Mouse (Mus musculus) MEL (cell line): ENCODE data around the gene Ror2. TPM values are rescaled to one million over a fixed set of nuclear protein-coding genes. Genes with fewer than 3 reads are reported as not detected.

Experiments
- DNase-seq: peaks from one replicate; pipeline ENCODE4 v3.0.0; 2011; ENCODE audit warnings: low read depth, low spot score
- H3K27ac ChIP-seq: 2 replicates; pipeline ENCODE4 v1.5.1; 2012; ENCODE audit warnings: low read depth, mild to moderate bottlenecking, control low read depth, low read length, moderate library complexity; ENCODE audit not compliant: control insufficient read depth
- H3K27me3 ChIP-seq, 2 experiments: fragments of 150-350 bp in 1 of 2; sonication (generic) in 1 of 2; 2 replicates each; pipeline ENCODE4 v1.6.1; 2012; ENCODE audit warnings: low read length in 2 of 2, mild to moderate bottlenecking in 2 of 2, improper control_type of control experiment in 1 of 2, moderate library complexity in 1 of 2; ENCODE audit not compliant: insufficient read depth in 2 of 2, control insufficient read depth in 1 of 2
- H3K36me3 ChIP-seq, 2 experiments: 2 replicates each; pipeline ENCODE4 v1.6.1; 2012 to 2014; ENCODE audit warnings: low read length in 2 of 2, improper control_type of control experiment in 1 of 2, inconsistent platforms in 1 of 2, mild to moderate bottlenecking in 1 of 2; ENCODE audit not compliant: insufficient read depth in 2 of 2, control insufficient read depth in 1 of 2
- H3K4me1 ChIP-seq, 2 experiments: fragments of 150-350 bp in 1 of 2; sonication (generic) in 1 of 2; 2 replicates each; pipeline ENCODE4 v1.6.1; 2012; ENCODE audit warnings: low read length in 2 of 2, improper control_type of control experiment in 1 of 2, mild to moderate bottlenecking in 1 of 2; ENCODE audit not compliant: insufficient read depth in 2 of 2, control insufficient read depth in 1 of 2
- H3K4me3 ChIP-seq, 2 experiments: fragments of 150-350 bp in 1 of 2; sonication (generic) in 1 of 2; 2 replicates each; pipeline ENCODE4 v1.5.1; 2012; ENCODE audit warnings: low read depth in 2 of 2, low read length in 2 of 2, mild to moderate bottlenecking in 2 of 2, moderate library complexity in 2 of 2, control low read depth in 1 of 2, improper control_type of control experiment in 1 of 2; ENCODE audit not compliant: control insufficient read depth in 1 of 2, insufficient read depth in 1 of 2
- H3K79me2 ChIP-seq: 2 replicates; pipeline ENCODE4 v1.6.1; 2012; ENCODE audit warnings: mild to moderate bottlenecking, low read length, moderate library complexity; ENCODE audit not compliant: control insufficient read depth, poor library complexity, insufficient read depth
- H3K9ac ChIP-seq: 2 replicates; pipeline ENCODE4 v1.6.1; 2012; ENCODE audit warnings: low read depth, mild to moderate bottlenecking, control low read depth, low read length, moderate library complexity; ENCODE audit not compliant: control insufficient read depth, poor library complexity, severe bottlenecking
- H3K9me3 ChIP-seq: fragments of 150-350 bp; sonication (generic); replicated peaks from 2 replicates; pipeline ENCODE4 v1.6.1; 2012; ENCODE audit warnings: mild to moderate bottlenecking, low read length, improper control_type of control experiment, moderate library complexity; ENCODE audit not compliant: insufficient read depth
- BHLHE40 ChIP-seq: IDR thresholded peaks from 2 replicates; pipeline ENCODE4 v1.6.1; 2012; ENCODE audit warnings: low read depth, mild to moderate bottlenecking, inconsistent platforms, low read length, improper control_type of control experiment, borderline replicate concordance
- CHD1 ChIP-seq: IDR thresholded peaks from 2 replicates; pipeline ENCODE4 v1.6.1; 2012; ENCODE audit warnings: low read depth, mild to moderate bottlenecking, inconsistent platforms, low read length, improper control_type of control experiment
- CHD2 ChIP-seq: IDR thresholded peaks from 2 replicates; pipeline ENCODE4 v1.6.1; 2011; ENCODE audit warnings: low read length, improper control_type of control experiment
- E2F4 ChIP-seq: IDR thresholded peaks from 2 replicates; pipeline ENCODE4 v1.6.1; 2011; ENCODE audit warnings: low read depth, low read length, improper control_type of control experiment, borderline replicate concordance
- ELF1 ChIP-seq: IDR thresholded peaks from 2 replicates; pipeline ENCODE4 v1.6.1; 2014; ENCODE audit warnings: low read depth, mild to moderate bottlenecking, inconsistent platforms, low read length, improper control_type of control experiment, moderate library complexity
- GABPA ChIP-seq: IDR thresholded peaks from 2 replicates; pipeline ENCODE4 v1.6.1; 2012; ENCODE audit warnings: low read depth, mild to moderate bottlenecking, inconsistent platforms, low read length, improper control_type of control experiment, moderate library complexity
- HCFC1 ChIP-seq: IDR thresholded peaks from 2 replicates; pipeline ENCODE4 v1.6.1; 2012; ENCODE audit warnings: low read depth, mild to moderate bottlenecking, inconsistent platforms, low read length, improper control_type of control experiment, moderate library complexity
- MAFK ChIP-seq: IDR thresholded peaks from 2 replicates; pipeline ENCODE4 v1.6.1; 2011; ENCODE audit warnings: low read depth, mild to moderate bottlenecking, low read length, improper control_type of control experiment, borderline replicate concordance
- MAX ChIP-seq: IDR thresholded peaks from 2 replicates; pipeline ENCODE4 v1.6.1; 2011; ENCODE audit warnings: low read length, improper control_type of control experiment
- MEF2A ChIP-seq: IDR thresholded peaks from 2 replicates; pipeline ENCODE4 v1.6.1; 2014; ENCODE audit warnings: low read depth, mild to moderate bottlenecking, inconsistent platforms, low read length, improper control_type of control experiment; ENCODE audit not compliant: poor library complexity, insufficient replicate concordance, severe bottlenecking; ENCODE audit errors: extremely low read depth
- MXI1 ChIP-seq: IDR thresholded peaks from 2 replicates; pipeline ENCODE4 v1.6.1; 2011; ENCODE audit warnings: mild to moderate bottlenecking, low read depth, low read length, improper control_type of control experiment
- MYB ChIP-seq: IDR thresholded peaks from 2 replicates; pipeline ENCODE4 v1.6.1; 2011; ENCODE audit warnings: mild to moderate bottlenecking, low read depth, low read length, improper control_type of control experiment
- MYC ChIP-seq: IDR thresholded peaks from 2 replicates; pipeline ENCODE4 v1.6.1; 2011; ENCODE audit warnings: low read depth, mild to moderate bottlenecking, low read length, improper control_type of control experiment, moderate library complexity
- NRF1 ChIP-seq: IDR thresholded peaks from 2 replicates; pipeline ENCODE4 v1.6.1; 2014; ENCODE audit warnings: low read depth, mild to moderate bottlenecking, inconsistent platforms, low read length, improper control_type of control experiment, moderate library complexity; ENCODE audit not compliant: poor library complexity, insufficient read depth, severe bottlenecking
- POLR2A ChIP-seq, 2 experiments: IDR thresholded peaks; 2 replicates each; pipeline ENCODE4 v1.6.1; 2011 to 2012; ENCODE audit warnings: low read length in 2 of 2, mild to moderate bottlenecking in 2 of 2, control low read depth in 1 of 2, improper control_type of control experiment in 1 of 2, low read depth in 1 of 2, moderate library complexity in 1 of 2; ENCODE audit not compliant: control insufficient read depth in 1 of 2, insufficient read depth in 1 of 2, poor library complexity in 1 of 2
- POLR2AphosphoS2 ChIP-seq: IDR thresholded peaks from 2 replicates; pipeline ENCODE4 v1.6.1; 2011; ENCODE audit warnings: low read length, improper control_type of control experiment
- RAD21 ChIP-seq: IDR thresholded peaks from 2 replicates; pipeline ENCODE4 v1.6.1; 2011; ENCODE audit warnings: mild to moderate bottlenecking, low read depth, low read length, improper control_type of control experiment
- SMC3 ChIP-seq: IDR thresholded peaks from 2 replicates; pipeline ENCODE4 v1.6.1; 2011; ENCODE audit warnings: low read depth, low read length, improper control_type of control experiment
- TBP ChIP-seq: IDR thresholded peaks from 2 replicates; pipeline ENCODE4 v1.8.0; 2011; ENCODE audit warnings: low read depth, low read length, improper control_type of control experiment
- TCF12 ChIP-seq: IDR thresholded peaks from 2 replicates; pipeline ENCODE4 v1.6.1; 2014; ENCODE audit warnings: low read depth, mild to moderate bottlenecking, inconsistent platforms, low read length, improper control_type of control experiment, moderate library complexity
- UBTF ChIP-seq: IDR thresholded peaks from 2 replicates; pipeline ENCODE4 v1.6.1; 2012; ENCODE audit warnings: low read depth, mild to moderate bottlenecking, inconsistent platforms, low read length, improper control_type of control experiment, moderate library complexity, borderline replicate concordance; ENCODE audit not compliant: insufficient read depth
- USF2 ChIP-seq, 2 experiments: IDR thresholded peaks; 2 replicates each; pipeline ENCODE4 v1.6.1; 2011 to 2012; ENCODE audit warnings: improper control_type of control experiment in 2 of 2, low read length in 2 of 2, borderline replicate concordance in 1 of 2, inconsistent platforms in 1 of 2, low read depth in 1 of 2, mild to moderate bottlenecking in 1 of 2; ENCODE audit not compliant: insufficient read depth in 1 of 2
- ZC3H11A ChIP-seq: IDR thresholded peaks from 2 replicates; pipeline ENCODE4 v1.6.1; 2012; ENCODE audit warnings: low read depth, mild to moderate bottlenecking, inconsistent platforms, low read length, improper control_type of control experiment
- ZKSCAN1 ChIP-seq: IDR thresholded peaks from 2 replicates; pipeline ENCODE4 v1.6.1; 2012; ENCODE audit warnings: low read depth, mild to moderate bottlenecking, inconsistent platforms, low read length, improper control_type of control experiment, moderate library complexity
- ZMIZ1 ChIP-seq: IDR thresholded peaks from 2 replicates; pipeline ENCODE4 v1.6.1; 2012; ENCODE audit warnings: low read depth, mild to moderate bottlenecking, inconsistent platforms, low read length, improper control_type of control experiment, moderate library complexity
- polyA plus RNA-seq, 2 experiments: library from polyadenylated mRNA; stranded (reverse) in 1 of 2; unstranded in 1 of 2; fragments of >175 nt in 1 of 2; fragments of >200 nt in 1 of 2; gene quantifications; 2 replicates each; pipeline versions ENCODE4 v1.2.1 to v1.2.4; 2012; ENCODE audit warnings: low replicate concordance in 2 of 2, low read depth in 1 of 2; ENCODE audit not compliant: insufficient read length in 2 of 2, insufficient read depth in 1 of 2, missing spikeins in 1 of 2
- total RNA-seq: library from RNA; depleted of rRNA; stranded (reverse); fragments of 300-350 nt; gene quantifications from 2 replicates; pipeline ENCODE4 v1.2.3, GENCODE M21; 2012

The Ror2 gene
- total and polyA plus RNA-seq, 3 experiments = not detected

DNA sequence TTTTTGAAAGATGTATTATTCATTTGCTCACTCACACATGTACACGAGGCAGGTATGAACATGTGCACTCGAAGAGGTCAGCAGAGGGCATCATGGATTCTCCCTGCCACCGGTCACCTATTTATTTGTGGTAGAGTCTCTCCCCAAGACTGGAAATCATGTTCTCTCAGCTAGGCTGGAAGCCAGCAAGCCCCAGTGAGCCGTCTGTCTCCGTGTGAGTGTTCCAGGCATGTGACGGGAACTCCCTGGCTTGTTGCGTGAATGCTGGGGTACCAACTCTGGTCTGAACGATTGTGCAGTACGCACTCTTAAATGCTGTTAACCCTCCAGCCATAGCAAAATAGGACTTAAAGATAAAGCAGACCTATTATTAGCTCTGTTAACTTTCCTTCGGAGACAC is 77.4 kb downstream of the Ror2 start:
- TF ChIP-seq TBP (no peak), MAX (no peak), RAD21 (no peak), ZMIZ1 (no peak), MAFK (no peak), POLR2AphosphoS2 (no peak), ZC3H11A (no peak), MYC (no peak), USF2 (IDR thresholded peaks at IDR 0.05; ENCODE audit: borderline replicate concordance in 1 of 2, insufficient read depth in 1 of 2, low read depth in 1 of 2, low read length in 2 of 2) (no peak), SMC3 (no peak), E2F4 (no peak), CHD2 (no peak), TCF12 (no peak), UBTF (no peak), NRF1 (no peak), BHLHE40 (no peak), GABPA (no peak), MYB (no peak), CHD1 (no peak)
- Histone ChIP-seq H3K27me3 (no peaks in the 10 kb centered on the region), H3K4me1 (no peaks in the 10 kb centered on the region), H3K4me3 (no peak overlapping the region), H3K79me2 (no peaks in the 10 kb centered on the region), H3K9me3 (no peaks in the 10 kb centered on the region), H3K9ac (no peak overlapping the region), H3K36me3 (no peaks in the 10 kb centered on the region), H3K27ac (no peak overlapping the region)
- DNase-seq = no peak

- no peak for DNase-seq
- H3K27me3 ChIP-seq = no peaks in the 10 kb centered on the region
- no peak overlapping the region for H3K27ac ChIP-seq
- H3K4me3 ChIP-seq = no peak overlapping the region
- no peaks in the 10 kb centered on the region for H3K36me3 ChIP-seq
- H3K9me3 ChIP-seq = no peaks in the 10 kb centered on the region
- no peaks in the 10 kb centered on the region for H3K79me2 ChIP-seq
- no peaks in the 10 kb centered on the region for H3K4me1 ChIP-seq
- TF ChIP-seq UBTF (no peak), POLR2A (IDR thresholded peaks at IDR 0.05; ENCODE audit: control insufficient read depth in 1 of 2, insufficient read depth in 1 of 2, low read depth in 1 of 2, low read length in 2 of 2, poor library complexity in 1 of 2) (no peak), MAFK (no peak), GABPA (no peak), ZKSCAN1 (no peak), POLR2AphosphoS2 (no peak), MXI1 (no peak), CHD2 (no peak), E2F4 (no peak), MEF2A (no peak), ZMIZ1 (no peak), ELF1 (no peak), HCFC1 (no peak), BHLHE40 (no peak), TBP (no peak), CHD1 (no peak), MAX (no peak)
- no peak overlapping the region for H3K9ac ChIP-seq
These were observed 80.6 kb downstream of the Ror2 start for GRCm38 (mm10) chr13:53205128-53205911.
